Mouse (Mus musculus): ENCODE data around the gene Xlr5a. TPM values are rescaled to one million over a fixed set of nuclear protein-coding genes. Genes with fewer than 3 reads are reported as not detected.
"Not testable (repeated sequence)": the region's sequence is repeated elsewhere in the genome, so short reads cannot be mapped to it uniquely, and the experiment has no call there.

The Xlr5a gene
- not detected for total RNA-seq (2021)

DNA sequence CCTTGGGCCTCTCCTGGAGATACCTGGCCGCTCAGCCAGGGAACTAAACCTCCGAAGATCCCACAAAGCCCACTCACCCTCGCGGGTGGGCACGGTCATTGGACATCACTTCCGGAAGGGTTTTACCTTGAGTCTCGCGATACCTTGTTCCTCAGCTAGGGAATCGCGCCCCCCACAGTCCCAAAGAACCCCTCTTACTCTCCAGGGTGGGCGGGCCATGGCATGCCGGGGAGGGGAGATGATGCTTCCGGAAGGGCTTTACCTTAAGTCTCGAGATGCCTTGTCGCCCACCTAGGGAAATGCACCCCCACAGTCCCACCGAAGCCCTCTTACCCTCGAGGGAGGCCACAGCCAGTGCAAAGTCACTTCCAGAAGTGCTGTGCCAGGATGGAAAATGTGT, at the start of gene Xlr5a, which contains the start of gene Xlr5c:
TSS of gene Xlr5a (minus strand) at position 101 of the 400 bp plus-strand sequence.
TSS of gene Xlr5c (minus strand) at position 101 of the 400 bp plus-strand sequence.
- DNase-seq; intact Hi-C loops (cut with DNase I): not testable (repeated sequence)

DNA sequence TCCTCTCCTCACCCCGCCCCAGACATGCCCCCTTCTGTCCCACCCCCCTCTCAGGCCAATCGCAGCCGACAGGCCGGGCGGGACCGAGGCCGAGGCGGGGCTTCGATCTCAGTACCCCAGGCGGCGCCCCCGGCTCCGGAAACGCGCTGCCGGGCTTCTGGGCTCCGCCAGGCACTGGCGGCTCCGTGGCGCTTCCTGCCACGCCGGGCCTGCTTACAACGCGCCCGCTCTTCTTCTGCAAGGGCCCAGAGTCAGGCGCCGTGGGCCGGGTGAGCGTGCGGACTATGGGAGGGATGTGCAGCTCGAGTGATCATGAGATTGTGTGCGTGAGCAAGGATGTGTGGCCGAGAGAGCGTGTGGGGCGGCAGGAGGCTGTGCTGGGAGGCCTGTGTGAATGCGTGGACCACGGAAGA, 49.7 kb upstream of the Xlr5a start, which contains the start of gene Zfp275:
TSS of gene Zfp275 (plus strand) at position 139 of the 413 bp plus-strand sequence.
- intact Hi-C loops (cut with DNase I): no loop called here
- peak; percentile 79 for DNase-seq

DNA sequence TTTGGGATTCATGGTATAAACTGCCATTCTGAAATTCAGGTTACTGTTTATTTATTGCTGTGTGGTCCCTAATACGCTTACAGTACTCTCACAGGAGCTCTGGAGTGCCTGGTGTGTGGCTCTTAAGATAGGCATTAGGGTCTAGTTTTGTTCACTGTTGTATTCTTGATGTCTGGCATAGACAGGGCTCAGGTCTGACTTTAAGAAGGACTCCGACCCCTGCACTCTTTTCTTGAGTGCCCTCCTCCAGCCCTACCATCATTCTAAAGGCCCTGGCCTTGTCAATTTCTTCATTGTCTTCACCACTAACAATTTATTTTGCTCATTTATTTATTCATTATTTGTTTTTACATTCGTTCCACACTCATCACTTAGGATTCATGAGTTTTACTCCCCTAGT, 49.3 kb upstream of the Xlr5a start:
- intact Hi-C loops (cut with DNase I): no loop called here
- no peak for DNase-seq

DNA sequence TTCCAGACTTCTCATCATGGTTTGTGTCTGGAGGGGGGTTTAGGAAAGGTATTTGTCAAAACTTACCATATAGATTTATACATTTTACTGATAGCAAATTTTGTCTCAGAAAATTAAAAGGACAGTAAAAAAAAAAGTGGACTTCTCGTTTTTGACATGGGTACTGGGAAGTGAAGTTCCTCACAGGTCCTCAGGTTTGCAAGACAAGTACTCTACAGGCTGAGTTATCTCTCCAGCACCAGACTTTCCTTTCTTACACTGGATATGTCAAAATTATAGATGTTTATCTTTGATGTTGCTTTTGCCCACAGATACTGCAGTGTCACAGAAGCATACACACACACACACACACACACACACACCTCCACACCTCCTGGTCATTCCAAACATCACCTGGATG, 48.7 kb upstream of the Xlr5a start:
- intact Hi-C loops (cut with DNase I): no loop called here
- DNase-seq: no peak

DNA sequence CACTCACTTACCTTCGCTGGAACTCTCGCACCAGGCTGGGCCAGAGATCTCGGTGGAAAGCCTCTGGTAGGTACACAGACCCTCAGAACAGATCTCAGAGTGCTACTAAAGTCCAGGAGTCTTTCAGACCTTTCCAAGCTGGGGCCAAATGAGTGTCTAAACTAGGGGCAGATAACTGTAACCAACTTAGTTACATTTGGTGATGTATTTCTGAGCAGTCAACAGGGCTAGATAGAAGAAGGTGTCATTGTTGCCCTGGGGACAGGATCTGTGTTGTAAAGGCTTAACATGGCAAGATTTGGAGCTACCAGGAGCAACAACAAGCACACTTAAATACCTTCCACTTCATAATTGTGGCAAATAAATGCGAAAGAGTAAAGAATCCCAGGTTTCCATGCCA, 44.0 kb upstream of the Xlr5a start, which contains the start of gene Gm45015:
TSS of gene Gm45015 (minus strand) at position 101 of the 400 bp plus-strand sequence.
- intact Hi-C loops (cut with DNase I): no loop called here
- DNase-seq: no peak

DNA sequence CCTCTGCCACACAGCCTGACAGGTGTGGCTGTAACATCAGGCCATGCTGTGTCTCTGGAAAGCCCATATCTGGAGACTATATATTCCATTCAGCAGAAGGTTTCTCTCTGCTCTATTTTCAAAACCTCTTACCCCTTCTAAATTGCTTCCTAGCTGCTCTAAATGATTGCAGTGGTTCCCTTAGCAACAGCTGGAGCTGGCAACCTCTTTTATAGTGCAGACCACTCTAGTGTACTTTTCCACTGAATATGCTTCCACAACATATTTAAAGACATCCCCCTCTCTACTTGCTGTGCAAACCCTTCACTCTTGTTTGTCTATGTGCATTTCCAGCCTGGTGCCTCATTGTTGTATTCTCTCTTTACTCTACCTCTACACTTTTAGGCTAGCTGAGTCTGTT, 40.8 kb upstream of the Xlr5a start:
- intact Hi-C loops (cut with DNase I): no loop called here
- no peak for DNase-seq

DNA sequence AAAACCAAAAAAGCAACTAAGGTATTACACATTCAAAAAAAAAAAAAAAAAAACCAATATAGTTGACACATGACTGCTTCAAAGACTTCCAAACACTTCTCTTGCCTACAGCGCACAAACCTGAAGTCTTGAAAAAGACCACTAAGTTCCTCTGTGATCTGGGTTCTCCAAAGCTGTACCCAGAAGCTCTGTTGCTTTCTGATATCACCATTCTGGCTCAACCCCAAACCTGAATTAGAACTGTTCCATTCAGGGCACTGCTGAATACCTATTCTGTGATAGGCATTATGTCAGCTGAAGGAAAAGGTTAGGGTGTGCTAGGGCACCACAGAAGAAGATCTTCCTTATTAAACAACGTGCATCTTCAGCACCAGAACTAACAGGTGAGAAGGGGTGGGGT, 34.4 kb upstream of the Xlr5a start:
- no peak for DNase-seq
- intact Hi-C loops (cut with DNase I): no loop called here

DNA sequence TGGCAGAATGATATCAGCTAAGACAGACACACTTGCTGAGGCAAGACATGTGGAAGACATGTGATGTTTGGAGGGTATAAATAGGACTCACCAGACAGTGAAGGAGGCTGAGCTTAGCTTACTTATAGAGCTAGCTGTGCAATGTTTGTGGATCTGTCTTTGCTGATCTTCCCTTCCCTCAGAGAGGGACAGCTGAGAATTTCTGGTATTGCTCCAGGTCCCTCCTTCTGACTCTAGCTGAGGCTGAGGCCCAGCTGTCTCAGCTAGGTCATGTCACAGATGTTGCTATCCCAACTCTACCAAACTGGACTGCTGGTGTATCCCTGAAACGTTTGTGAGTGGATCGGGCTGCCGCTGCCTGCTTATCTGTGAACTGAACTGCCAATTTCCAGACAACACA, 28.3 kb upstream of the Xlr5a start:
- intact Hi-C loops (cut with DNase I): no loop called here
- DNase-seq: no peak

DNA sequence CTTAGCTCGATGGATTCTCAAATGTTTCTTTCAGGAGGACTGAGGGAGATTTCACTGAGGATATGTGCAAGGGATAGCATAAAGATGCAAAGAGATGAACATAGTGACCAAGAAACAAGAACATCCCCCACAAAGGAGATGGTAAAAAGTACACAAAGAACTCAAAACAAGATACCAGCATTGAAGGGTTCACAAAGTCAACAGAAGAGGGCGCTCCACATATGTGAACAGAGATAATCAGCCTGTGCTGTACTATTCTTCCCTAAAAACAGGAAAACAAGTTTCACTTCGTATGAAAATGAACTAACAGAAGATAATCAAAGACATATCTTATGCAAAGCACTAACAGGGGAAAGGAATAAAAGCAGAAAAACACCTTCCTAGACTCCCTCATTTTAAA, 19.7 kb upstream of the Xlr5a start:
- intact Hi-C loops (cut with DNase I): loop anchor here (10.0 kb wide), 1 partner anchor 102 kb away; the partner anchor contains the start of gene Zfp92
- DNase-seq: peak; percentile 16

DNA sequence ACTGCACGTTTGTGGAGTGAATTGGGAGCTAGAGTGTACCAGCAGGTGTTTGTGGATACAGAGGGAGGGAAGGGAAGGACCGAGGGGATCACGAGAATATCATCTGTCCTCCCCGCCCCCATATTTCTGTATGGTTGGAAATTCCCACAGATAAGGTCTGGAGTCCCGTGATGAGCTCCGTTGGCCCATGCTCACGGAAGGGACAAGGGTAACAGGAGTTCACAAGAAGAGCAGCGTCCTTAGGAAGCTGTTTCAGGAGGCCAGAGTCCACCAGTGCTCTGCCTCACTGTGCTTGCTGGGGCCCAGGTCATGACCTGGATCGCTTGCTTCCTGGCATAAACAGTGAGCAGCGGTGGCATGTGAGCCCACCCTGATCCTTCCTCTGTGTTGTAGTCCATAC, 3.0 kb upstream of the Xlr5a start:
- intact Hi-C loops (cut with DNase I); DNase-seq: not testable (repeated sequence)

DNA sequence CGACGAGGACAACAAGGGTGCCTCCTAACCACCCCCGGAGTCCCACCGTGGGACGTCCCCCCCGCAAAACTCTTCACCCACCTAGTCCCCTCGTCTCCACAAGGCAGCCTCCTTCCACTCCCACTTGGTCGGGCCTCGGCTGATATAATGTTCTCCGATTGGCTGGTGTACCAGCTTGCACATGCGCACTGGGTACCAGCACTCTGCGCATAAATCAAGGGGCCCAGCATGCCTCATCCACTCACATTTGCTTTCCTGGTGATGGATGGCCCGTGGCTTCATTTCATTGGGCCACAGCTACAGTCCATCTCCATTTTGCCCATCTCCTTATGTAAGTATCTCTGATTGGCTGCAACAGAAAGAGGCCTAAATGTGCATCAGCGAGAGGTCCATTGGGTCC, 27.5 kb downstream of the Xlr5a start, which contains the start of gene Xlr3c:
TSS of gene Xlr3c (minus strand) at position 121 of the 400 bp plus-strand sequence.
- intact Hi-C loops (cut with DNase I); DNase-seq: not testable (repeated sequence)

DNA sequence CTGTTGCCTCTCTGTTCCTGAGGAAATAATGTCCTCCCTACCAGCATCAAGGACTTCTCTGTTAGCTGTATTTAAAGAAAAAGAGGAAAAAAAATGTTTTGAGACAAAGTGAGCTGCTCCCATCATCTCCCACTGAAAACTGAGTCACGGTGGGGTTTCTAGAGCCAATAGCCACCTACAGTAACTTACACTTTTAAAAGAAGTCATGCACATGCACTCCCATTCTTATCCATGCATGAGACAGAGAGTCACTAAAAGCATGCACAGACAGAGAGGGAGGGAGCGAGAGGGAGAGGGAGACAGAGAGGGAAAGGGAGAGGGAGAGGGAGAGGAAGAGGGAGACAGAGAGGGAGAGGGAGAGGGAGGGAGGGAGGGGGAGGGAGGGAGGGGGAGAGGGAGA, 30.3 kb downstream of the Xlr5a start:
- DNase-seq; intact Hi-C loops (cut with DNase I): not testable (repeated sequence)

DNA sequence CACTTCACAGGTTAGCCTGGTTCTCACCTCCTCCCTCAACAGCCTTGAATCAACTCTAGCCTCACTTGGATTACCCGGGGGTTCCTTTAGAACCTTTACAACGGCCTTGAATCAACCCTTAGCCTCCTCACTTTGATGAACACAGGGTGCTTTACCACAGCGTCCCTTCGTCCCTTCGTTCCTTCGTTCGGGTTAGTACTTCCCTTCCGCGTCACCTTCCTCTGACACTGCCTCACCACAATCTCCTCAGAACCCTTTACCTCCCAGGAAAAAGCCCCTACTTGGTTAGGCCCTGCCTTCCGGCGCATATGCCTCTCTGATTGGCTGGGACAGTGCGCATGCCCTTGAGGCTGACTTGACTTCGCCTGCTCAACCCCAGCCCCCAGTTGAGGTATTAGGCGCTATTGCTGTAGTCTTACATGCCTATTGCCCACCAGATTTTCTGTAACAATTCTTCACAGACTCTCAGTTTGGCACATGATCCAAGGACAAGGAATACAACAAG, 49.9 kb downstream of the Xlr5a start, which contains the start of gene Xlr4c:
TSS of gene Xlr4c (minus strand) at position 310 of the 505 bp plus-strand sequence.
- intact Hi-C loops (cut with DNase I); DNase-seq: not testable (repeated sequence)

DNA sequence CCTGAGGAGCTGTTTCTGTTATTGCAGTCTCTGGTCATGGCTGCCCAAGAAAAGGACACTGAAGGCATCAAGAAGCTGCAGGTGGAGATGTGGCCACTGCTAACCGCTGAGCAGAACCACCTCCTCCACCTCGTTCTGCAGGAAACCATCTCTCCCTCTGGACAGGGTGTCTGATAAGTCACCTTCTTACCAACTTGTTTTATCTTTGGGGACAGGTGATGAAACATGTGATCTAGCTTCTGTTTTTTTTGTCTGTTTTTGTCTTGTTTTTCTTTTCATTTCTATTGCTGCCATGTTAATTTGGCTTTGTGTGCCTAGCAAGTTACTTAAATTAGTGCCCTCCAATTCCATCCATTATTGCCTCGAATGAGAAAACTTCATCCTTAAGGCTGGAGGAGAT, 63.5 kb downstream of the Xlr5a start:
- no peak for DNase-seq
- intact Hi-C loops (cut with DNase I): no loop called here

DNA sequence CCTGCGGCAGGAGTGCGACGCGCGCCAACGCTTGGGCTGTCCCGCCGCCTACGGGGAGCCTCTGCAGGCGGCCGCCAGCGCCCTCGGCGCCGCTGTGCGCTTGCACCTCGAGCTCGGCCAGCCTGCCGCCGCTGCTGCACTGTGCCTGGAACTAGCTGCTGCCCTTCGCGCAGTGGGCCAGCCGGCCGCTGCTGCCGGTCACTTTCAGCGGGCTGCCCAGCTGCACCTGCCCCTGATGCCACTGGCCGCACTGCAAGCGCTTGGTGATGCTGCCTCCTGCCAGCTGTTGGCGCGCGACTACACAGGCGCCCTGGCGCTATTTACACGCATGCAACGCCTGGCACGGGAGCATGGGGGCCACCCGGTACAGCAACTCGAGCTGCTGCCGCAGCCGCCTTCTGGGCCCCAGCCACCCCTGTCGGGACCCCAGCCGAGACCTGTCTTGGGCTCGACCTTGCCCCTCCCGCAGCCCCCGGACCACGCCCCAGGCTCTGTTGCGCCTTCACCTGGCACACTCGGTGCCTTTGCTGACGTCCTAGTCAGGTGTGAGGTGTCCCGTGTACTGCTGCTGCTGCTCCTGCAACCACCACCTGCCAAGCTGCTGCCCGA, 64.1 kb downstream of the Xlr5a start:
- intact Hi-C loops (cut with DNase I): no loop called here
- peak; percentile 54 for DNase-seq

DNA sequence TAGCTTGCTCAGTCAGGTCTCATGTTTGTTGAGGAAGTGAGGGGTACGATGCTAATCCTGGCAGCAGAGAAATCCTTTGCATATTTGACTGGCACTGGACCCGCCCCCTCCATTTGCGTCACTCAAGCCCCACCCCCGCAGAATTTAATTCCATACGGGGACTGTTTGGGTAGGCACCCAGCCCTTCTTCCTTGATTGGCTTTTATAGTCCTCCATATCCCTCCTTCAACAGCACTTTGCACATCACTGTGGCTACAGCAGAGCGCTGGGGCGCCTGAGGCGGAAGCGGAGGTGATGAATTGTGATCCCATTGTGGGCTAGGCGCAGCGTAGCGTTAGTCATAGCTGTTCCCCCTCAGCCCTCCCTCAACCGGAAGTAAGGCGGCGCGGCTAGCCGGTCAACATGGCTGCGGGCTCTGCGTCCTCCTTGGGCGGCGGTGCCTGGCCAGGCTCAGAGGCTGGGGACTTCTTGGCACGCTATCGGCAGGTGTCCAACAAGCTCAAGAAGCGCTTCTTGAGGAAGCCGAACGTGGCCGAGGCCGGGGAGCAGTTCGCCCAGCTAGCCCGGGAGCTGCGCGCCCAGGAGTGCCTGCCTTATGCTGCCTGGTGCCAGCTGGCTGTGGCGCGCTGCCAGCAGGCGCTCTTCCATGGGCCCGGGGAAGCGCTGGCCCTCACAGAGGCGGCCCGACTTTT, 64.7 kb downstream of the Xlr5a start, which contains the start of gene F8a:
TSS of gene F8a (plus strand) at position 378 of the 692 bp plus-strand sequence.
- intact Hi-C loops (cut with DNase I): no loop called here
- DNase-seq: peak; percentile 79

DNA sequence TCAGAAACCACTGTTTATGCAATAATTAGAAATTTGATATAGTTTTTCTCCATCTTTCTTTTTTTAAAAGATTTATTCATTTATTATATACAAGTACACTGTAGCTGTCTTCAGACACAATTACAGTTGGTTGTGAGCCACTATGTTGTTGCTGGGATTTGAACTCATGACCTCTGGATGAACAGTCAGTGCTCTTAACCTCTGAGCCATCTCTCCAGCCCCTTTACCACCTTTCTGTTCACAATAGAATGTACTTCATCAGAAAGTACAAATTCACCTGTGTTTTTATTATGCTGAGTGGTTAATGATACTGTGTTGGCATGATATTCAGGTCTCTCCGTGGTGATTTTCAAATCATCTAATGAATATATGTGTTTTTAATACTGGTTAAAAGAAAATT, 67.4 kb downstream of the Xlr5a start:
- intact Hi-C loops (cut with DNase I): no loop called here
- no peak for DNase-seq

DNA sequence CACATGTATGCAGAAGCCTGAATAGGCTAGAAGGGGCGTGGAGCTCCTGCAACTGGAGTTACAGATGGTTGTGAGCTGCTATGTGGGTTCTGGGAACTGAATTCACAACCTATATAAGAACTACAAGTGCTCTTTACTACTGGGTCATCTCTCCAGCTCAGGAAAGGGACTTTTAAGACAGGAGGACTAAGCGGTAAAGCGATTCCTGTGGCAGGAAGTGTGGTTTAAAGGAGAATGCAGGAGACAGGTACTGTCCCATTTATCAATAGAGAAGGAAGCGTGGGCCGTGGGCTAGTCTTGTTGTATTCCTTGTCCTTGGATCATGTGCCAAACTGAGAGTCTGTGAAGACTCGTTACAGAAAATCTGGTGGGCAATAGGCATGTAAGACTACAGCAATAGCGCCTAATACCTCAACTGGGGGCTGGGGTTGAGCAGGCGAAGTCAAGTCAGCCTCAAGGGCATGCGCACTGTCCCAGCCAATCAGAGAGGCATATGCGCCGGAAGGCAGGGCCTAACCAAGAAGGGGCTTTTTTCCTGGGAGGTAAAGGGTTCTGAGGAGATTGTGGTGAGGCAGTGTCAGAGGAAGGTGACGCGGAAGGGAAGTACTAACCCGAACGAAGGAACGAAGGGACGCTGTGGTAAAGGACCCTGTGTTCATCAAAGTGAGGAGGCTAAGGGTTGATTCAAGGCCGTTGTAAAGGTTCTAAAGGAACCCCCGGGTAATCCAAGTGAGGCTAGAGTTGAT, 78.8 kb downstream of the Xlr5a start, which contains the start of gene Xlr4b:
TSS of gene Xlr4b (plus strand) at position 515 of the 746 bp plus-strand sequence.
- DNase-seq; intact Hi-C loops (cut with DNase I): not testable (repeated sequence)

DNA sequence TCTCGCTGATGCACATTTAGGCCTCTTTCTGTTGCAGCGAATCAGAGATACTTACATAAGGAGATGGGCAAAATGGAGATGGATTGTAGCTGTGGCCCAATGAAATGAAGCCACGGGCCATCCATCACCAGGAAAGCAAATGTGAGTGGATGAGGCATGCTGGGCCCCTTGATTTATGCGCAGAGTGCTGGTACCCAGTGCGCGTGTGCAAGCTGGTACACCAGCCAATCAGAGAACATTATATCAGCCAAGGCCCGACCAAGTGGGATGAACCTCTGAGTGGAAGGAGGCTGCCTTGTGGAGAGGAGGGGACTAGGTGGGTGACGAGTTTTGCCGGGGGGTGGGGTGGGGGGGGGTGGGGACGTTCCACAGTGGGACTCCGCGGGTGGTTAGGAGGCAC, 100.8 kb downstream of the Xlr5a start, which contains the start of gene Xlr3b:
TSS of gene Xlr3b (plus strand) at position 274 of the 400 bp plus-strand sequence.
- intact Hi-C loops (cut with DNase I): not testable (repeated sequence)
- DNase-seq: peak; percentile 7

DNA sequence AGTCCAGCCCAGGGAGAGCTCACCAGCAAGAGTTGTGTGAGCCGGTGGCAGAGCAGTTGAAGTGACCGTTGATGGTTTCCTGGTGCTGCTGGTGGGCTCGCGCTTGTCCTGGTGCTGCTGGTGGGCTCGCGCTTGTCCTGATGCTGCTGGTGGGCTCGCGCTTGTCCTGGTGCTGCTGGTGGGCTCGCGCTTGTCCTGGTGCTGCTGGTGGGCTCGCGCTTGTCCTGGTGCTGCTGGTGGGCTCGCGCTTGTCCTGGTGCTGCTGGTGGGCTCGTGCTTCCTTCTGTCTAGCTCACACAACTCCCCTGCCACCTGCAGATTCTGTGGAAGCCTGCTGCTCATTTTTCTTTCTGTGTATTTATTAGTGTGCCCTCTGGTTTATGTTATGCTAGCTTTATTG, 115.9 kb downstream of the Xlr5a start, which contains the start of gene Spin2d:
TSS of gene Spin2d (minus strand) at position 101 of the 400 bp plus-strand sequence.
- DNase-seq; intact Hi-C loops (cut with DNase I): not testable (repeated sequence)
